Mouse (Mus musculus) megakaryocyte, embryonic 14.5 days (primary cell): ENCODE results near the gene Ptk6.

Experiments
- FLI1 ChIP-seq: IDR thresholded peaks from 2 replicates; pipeline ENCODE4 v1.6.1; 2012; ENCODE audit warnings: low read length, inconsistent platforms, mixed read lengths
- GATA1 ChIP-seq: IDR thresholded peaks from 3 replicates; pipeline ENCODE4 v1.6.1; 2012; ENCODE audit warnings: mixed read lengths, low read length, inconsistent platforms, borderline replicate concordance

GRCm38 (mm10) chr2:181159091-181159514 lies 43.5 kb downstream of the Ptk6 start:
- TF ChIP-seq GATA1 (no peak), FLI1 (no peak)
